Mouse (Mus musculus): ENCODE results near the gene Gm7347. TPM values are rescaled to one million over a fixed set of nuclear protein-coding genes. Genes with fewer than 3 reads are reported as not detected.
A peak's percentile ranks its signal among the peaks of the same experiment; 100 is the strongest.
"Not testable (repeated sequence)": the region's sequence is repeated elsewhere in the genome, so short reads cannot be mapped to it uniquely, and the experiment has no call there.

The Gm7347 gene
- total and polyA plus RNA-seq, 2 experiments from 2014 or later = not detected

GRCm38 (mm10) chr5:26006937-26007695 is 51.3 kb downstream of the Gm7347 start:
- H3K4me3 ChIP-seq (ENCODE audit: low read length) = peak overlapping the region; percentile 38
- not testable (repeated sequence) for H3K4me1 ChIP-seq (ENCODE audit: insufficient read depth, low read length); H3K9me3 ChIP-seq (ENCODE audit: low read length); H3K36me3 ChIP-seq (ENCODE audit: insufficient read depth, low read length); H3K27ac ChIP-seq; H3K27me3 ChIP-seq (ENCODE audit: insufficient read depth, low read length)
- H3K9ac ChIP-seq (replicated peaks; ENCODE audit: low read length) = peak overlapping the region; percentile 41; the same call in 1 of the 2 replicates
- peak overlapping the region; percentile 60 for H3K4me2 ChIP-seq (ENCODE audit: low read depth, low read length)
- 17% methylated on average over 43 of the region's 45 CpGs for WGBS
- TF ChIP-seq CTCF (IDR thresholded peaks at IDR 0.05; ENCODE audit: low read depth) = peak; percentile 36; the same call in 1 of the 2 replicates
- DNase-seq (ENCODE audit: low spot score) (peak; percentile 74), ATAC-seq (peak; percentile 92)

DNA sequence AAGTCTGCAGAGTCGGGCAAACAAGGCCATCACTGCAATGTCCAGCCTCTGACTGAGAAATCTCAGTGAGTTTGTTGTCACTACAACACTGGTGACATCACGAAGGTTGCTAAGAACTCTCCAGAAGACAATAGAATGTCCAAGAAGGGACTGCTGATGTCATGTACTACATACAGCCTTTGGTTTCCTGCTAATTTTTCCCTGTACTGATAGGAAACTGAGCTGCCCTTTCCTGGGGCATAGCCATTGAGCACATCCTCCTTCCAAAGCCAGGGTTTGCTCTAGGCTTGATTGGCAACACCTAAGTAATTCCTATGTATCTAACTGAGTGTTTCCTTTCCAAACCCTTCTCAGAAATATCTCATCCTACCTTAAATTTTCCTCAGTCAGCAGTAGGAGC is 53.7 kb downstream of the Gm7347 start, which contains the start of gene Gm1979:
Gene Gm1979, minus strand, starts transcription at position 101 of the 400 bp plus-strand sequence.
- not testable (repeated sequence) for H3K9me3 ChIP-seq (ENCODE audit: low read length); H3K27ac ChIP-seq; H3K9ac ChIP-seq (replicated peaks; ENCODE audit: low read length); H3K4me2 ChIP-seq (ENCODE audit: low read depth, low read length); H3K4me3 ChIP-seq (ENCODE audit: low read length); DNase-seq (ENCODE audit: low spot score); H3K36me3 ChIP-seq (ENCODE audit: insufficient read depth, low read length); H3K27me3 ChIP-seq (ENCODE audit: insufficient read depth, low read length); H3K4me1 ChIP-seq (ENCODE audit: insufficient read depth, low read length); ATAC-seq
- 83% methylated on average over 1 of the region's 2 CpGs for WGBS

Other genes starting within 250 kb of the Gm7347 start
- 0.32 TPM in 1 of 2 replicates, not detected in the other for gene Gm21663, start 116.2 kb downstream of the Gm7347 start, total RNA-seq (2014; rRNA removed)
- 0.18 TPM in 1 of 2 replicates, not detected in the other for gene Gm21663, start 116.2 kb downstream of the Gm7347 start, polyA plus RNA-seq (2015; fragmentation: Nextera tagmentation; extraction: Ambion mirVana)
- gene Gm21671, start 104.2 kb downstream of the Gm7347 start, total RNA-seq (2014; rRNA removed) = 0.18 TPM in 1 of 2 replicates, not detected in the other
- 0.11 and 0.13 TPM in 2 replicates for gene Gm21671, start 104.2 kb downstream of the Gm7347 start, polyA plus RNA-seq (2015; fragmentation: Nextera tagmentation; extraction: Ambion mirVana)
- not detected in 2 replicates for gene Gm21680, start 85.9 kb downstream of the Gm7347 start, total RNA-seq (2014; rRNA removed)
- not detected in 2 replicates for gene Gm21680, start 85.9 kb downstream of the Gm7347 start, polyA plus RNA-seq (2015; fragmentation: Nextera tagmentation; extraction: Ambion mirVana)
- gene Gm21698, start 69.9 kb downstream of the Gm7347 start, total RNA-seq (2014; rRNA removed) = not detected in 2 replicates
- 0.11 and 0.35 TPM in 2 replicates for gene Gm21698, start 69.9 kb downstream of the Gm7347 start, polyA plus RNA-seq (2015; fragmentation: Nextera tagmentation; extraction: Ambion mirVana)
- gene Gm1979, start 53.8 kb downstream of the Gm7347 start, total RNA-seq (2014; rRNA removed) = 0.07 and 0.10 TPM in 2 replicates
- gene Gm1979, start 53.8 kb downstream of the Gm7347 start, polyA plus RNA-seq (2015; fragmentation: Nextera tagmentation; extraction: Ambion mirVana) = 0.47 TPM in 1 of 2 replicates, not detected in the other
- not detected in 2 replicates for gene Gm5862, start 35.7 kb downstream of the Gm7347 start, total RNA-seq (2014; rRNA removed)
- gene Gm5862, start 35.7 kb downstream of the Gm7347 start, polyA plus RNA-seq (2015; fragmentation: Nextera tagmentation; extraction: Ambion mirVana) = not detected in 2 replicates
- 0.05 TPM in 1 of 2 replicates, not detected in the other for gene Speer4a, start 19.0 kb downstream of the Gm7347 start, total RNA-seq (2014; rRNA removed)
- 0.25 and 0.36 TPM in 2 replicates for gene Speer4a, start 19.0 kb downstream of the Gm7347 start, polyA plus RNA-seq (2015; fragmentation: Nextera tagmentation; extraction: Ambion mirVana)
- not detected in 2 replicates for gene Gm10471, start 30.7 kb upstream of the Gm7347 start, total RNA-seq (2014; rRNA removed)
- 0.11 TPM in 1 of 2 replicates, not detected in the other for gene Gm10471, start 30.7 kb upstream of the Gm7347 start, polyA plus RNA-seq (2015; fragmentation: Nextera tagmentation; extraction: Ambion mirVana)
- not detected in 2 replicates for gene 5031410I06Rik, start 46.8 kb upstream of the Gm7347 start, total RNA-seq (2014; rRNA removed)
- 0.09 and 0.25 TPM in 2 replicates for gene 5031410I06Rik, start 46.8 kb upstream of the Gm7347 start, polyA plus RNA-seq (2015; fragmentation: Nextera tagmentation; extraction: Ambion mirVana)
- not detected in 2 replicates for gene Gm10220, start 62.8 kb upstream of the Gm7347 start, total RNA-seq (2014; rRNA removed)
- gene Gm10220, start 62.8 kb upstream of the Gm7347 start, polyA plus RNA-seq (2015; fragmentation: Nextera tagmentation; extraction: Ambion mirVana) = 0.11 and 0.13 TPM in 2 replicates
- gene Gm7361, start 199.1 kb upstream of the Gm7347 start, total RNA-seq (2014; rRNA removed) = 0.40 and 1.2 TPM in 2 replicates
- gene Gm7361, start 199.1 kb upstream of the Gm7347 start, polyA plus RNA-seq (2015; fragmentation: Nextera tagmentation; extraction: Ambion mirVana) = 0.24 and 0.34 TPM in 2 replicates